Mouse (Mus musculus): ENCODE results near the gene Gpr153. TPM values are rescaled to one million over a fixed set of nuclear protein-coding genes. Genes with fewer than 3 reads are reported as not detected.
A peak's percentile ranks its signal among the peaks of the same experiment; 100 is the strongest.

Gpr153 gene
- polyA plus RNA-seq, 1 experiment from 2014 or later = 11.8 TPM

GRCm38 (mm10) chr4:152307542-152307941 is 33.5 kb downstream of the Gpr153 start:
- 80% methylated on average over 9 of the region's 9 CpGs for WGBS
- H3K27me3 ChIP-seq = peaks cover 30% of the 10 kb centered on the region
- H3K9me3 ChIP-seq = no peaks in the 10 kb centered on the region
- H3K4me3 ChIP-seq = no peak overlapping the region
- H3K36me3 ChIP-seq = peaks cover 36% of the 10 kb centered on the region
- peaks cover 34% of the 10 kb centered on the region for H3K4me1 ChIP-seq (replicated peaks)
- ATAC-seq (ENCODE audit: low read depth) = no peak
- H3K27ac ChIP-seq (replicated peaks) = no peak overlapping the region
- H3K9ac ChIP-seq = no peak overlapping the region
- no peak overlapping the region for H3K4me2 ChIP-seq

GRCm38 (mm10) chr4:152312186-152312585 is 38.2 kb downstream of the Gpr153 start:
- no peak for ATAC-seq (ENCODE audit: low read depth)
- H3K27me3 ChIP-seq = peaks cover 77% of the 10 kb centered on the region
- peaks cover 14% of the 10 kb centered on the region; the same call in 1 of the 2 replicates for H3K36me3 ChIP-seq
- 0 out of 2 replicates have a peak overlapping the region, but pooled peaks have one; percentile 67 for H3K9ac ChIP-seq
- H3K4me1 ChIP-seq (replicated peaks) = peaks cover 37% of the 10 kb centered on the region
- 4% methylated on average over 14 of the region's 14 CpGs for WGBS
- H3K27ac ChIP-seq (replicated peaks) = no peak overlapping the region
- H3K4me3 ChIP-seq = peak overlapping the region; percentile 34
- H3K9me3 ChIP-seq = no peaks in the 10 kb centered on the region
- peak overlapping the region; percentile 59 for H3K4me2 ChIP-seq

- H3K4me2 ChIP-seq = peak overlapping the region; percentile 59
- H3K9ac ChIP-seq = peak overlapping the region; percentile 67
- no peak overlapping the region for H3K27ac ChIP-seq (replicated peaks)
- H3K36me3 ChIP-seq = peaks cover 7% of the 10 kb centered on the region; the same call in 1 of the 2 replicates
- peaks cover 87% of the 10 kb centered on the region for H3K27me3 ChIP-seq
- peak; percentile 54 for ATAC-seq (ENCODE audit: low read depth)
- H3K9me3 ChIP-seq = no peaks in the 10 kb centered on the region
- WGBS = under 1% methylated on average over 29 of the region's 29 CpGs
- peak overlapping the region; percentile 34 for H3K4me3 ChIP-seq
- peaks cover 32% of the 10 kb centered on the region for H3K4me1 ChIP-seq (replicated peaks)
Measured at GRCm38 (mm10) chr4:152313211-152313632, 39.2 kb downstream of the Gpr153 start.

- H3K4me1 ChIP-seq (replicated peaks) = peaks cover 39% of the 10 kb centered on the region
- peaks cover 2% of the 10 kb centered on the region; the same call in 1 of the 2 replicates for H3K36me3 ChIP-seq
- peaks cover 94% of the 10 kb centered on the region for H3K27me3 ChIP-seq
- 0 out of 2 replicates have a peak, but pooled peaks have one; percentile 20 for ATAC-seq (ENCODE audit: low read depth)
- peak overlapping the region; percentile 67; the same call in 1 of the 2 replicates for H3K9ac ChIP-seq
- H3K4me3 ChIP-seq = peak overlapping the region; percentile 34
- no peaks in the 10 kb centered on the region for H3K9me3 ChIP-seq
- no peak overlapping the region for H3K27ac ChIP-seq (replicated peaks)
- peak overlapping the region; percentile 59 for H3K4me2 ChIP-seq
Measured at GRCm38 (mm10) chr4:152313934-152314333, 39.9 kb downstream of the Gpr153 start.

- H3K9ac ChIP-seq = peak overlapping the region; percentile 50
- peaks cover 41% of the 10 kb centered on the region for H3K4me1 ChIP-seq (replicated peaks)
- under 1% methylated on average over 43 of the region's 43 CpGs for WGBS
- H3K27ac ChIP-seq (replicated peaks) = no peak overlapping the region
- H3K27me3 ChIP-seq = peaks cover 85% of the 10 kb centered on the region
- no peaks in the 10 kb centered on the region for H3K9me3 ChIP-seq
- H3K4me2 ChIP-seq = peak overlapping the region; percentile 55
- no peaks in the 10 kb centered on the region for H3K36me3 ChIP-seq
- peak overlapping the region; percentile 32 for H3K4me3 ChIP-seq
- ATAC-seq (ENCODE audit: low read depth) = no peak
Measured at GRCm38 (mm10) chr4:152315498-152316213, 41.6 kb downstream of the Gpr153 start.

GRCm38 (mm10) chr4:152317631-152318033 is 43.6 kb downstream of the Gpr153 start:
- no peaks in the 10 kb centered on the region for H3K9me3 ChIP-seq
- no peaks in the 10 kb centered on the region for H3K36me3 ChIP-seq
- no peak overlapping the region for H3K9ac ChIP-seq
- WGBS = 87% methylated on average over 6 of the region's 6 CpGs
- H3K4me2 ChIP-seq = no peak overlapping the region
- H3K4me3 ChIP-seq = no peak overlapping the region
- ATAC-seq (ENCODE audit: low read depth) = no peak
- H3K27ac ChIP-seq (replicated peaks) = no peak overlapping the region
- H3K27me3 ChIP-seq = peaks cover 69% of the 10 kb centered on the region
- H3K4me1 ChIP-seq (replicated peaks) = peaks cover 35% of the 10 kb centered on the region

GRCm38 (mm10) chr4:152318517-152319234 is 44.6 kb downstream of the Gpr153 start, which contains the start of gene Rnf207:
Gene Rnf207, minus strand, starts transcription at chr4:152318993.
- Histone ChIP-seq H3K27me3 (peaks cover 58% of the 10 kb centered on the region), H3K27ac (replicated peaks) (no peak within 1 kb of the TSS), H3K9ac (peak within 1 kb of the TSS; percentile 27; the same call in 1 of the 2 replicates), H3K4me2 (peak within 1 kb of the TSS; percentile 35), H3K4me3 (peak within 1 kb of the TSS; percentile 15), H3K36me3 (no peaks in the 10 kb centered on the region), H3K9me3 (no peaks in the 10 kb centered on the region), H3K4me1 (replicated peaks) (peaks cover 25% of the 10 kb centered on the region)
- no peak for ATAC-seq (ENCODE audit: low read depth)
- WGBS = 4% methylated on average over 26 of the region's 26 CpGs

GRCm38 (mm10) chr4:152321464-152321863 is 47.4 kb downstream of the Gpr153 start:
- peaks cover 30% of the 10 kb centered on the region for H3K27me3 ChIP-seq
- no peaks in the 10 kb centered on the region for H3K9me3 ChIP-seq
- no peak overlapping the region for H3K27ac ChIP-seq (replicated peaks)
- no peak overlapping the region for H3K4me2 ChIP-seq
- no peaks in the 10 kb centered on the region for H3K36me3 ChIP-seq
- H3K4me3 ChIP-seq = no peak overlapping the region
- WGBS = 61% methylated on average over 5 of the region's 5 CpGs
- ATAC-seq (ENCODE audit: low read depth) = no peak
- no peak overlapping the region for H3K9ac ChIP-seq
- peaks cover 11% of the 10 kb centered on the region for H3K4me1 ChIP-seq (replicated peaks)

GRCm38 (mm10) chr4:152324641-152325562 is 50.9 kb downstream of the Gpr153 start:
- peak overlapping the region; percentile 76 for H3K4me3 ChIP-seq
- peaks cover 20% of the 10 kb centered on the region for H3K4me1 ChIP-seq (replicated peaks)
- H3K27ac ChIP-seq (replicated peaks) = no peak overlapping the region
- no peaks in the 10 kb centered on the region for H3K9me3 ChIP-seq
- WGBS = 54% methylated on average over 16 of the region's 16 CpGs
- peaks cover 22% of the 10 kb centered on the region for H3K36me3 ChIP-seq
- H3K9ac ChIP-seq = no peak overlapping the region
- peak overlapping the region; percentile 64 for H3K4me2 ChIP-seq
- ATAC-seq (ENCODE audit: low read depth) = peak; percentile 32; the same call in 1 of the 2 replicates
- H3K27me3 ChIP-seq = peaks cover 3% of the 10 kb centered on the region; the same call in 1 of the 2 replicates

GRCm38 (mm10) chr4:152325574-152326411 is 51.8 kb downstream of the Gpr153 start, which contains the start of gene Rpl22:
Gene Rpl22, plus strand, starts transcription at chr4:152325742.
- peaks cover 30% of the 10 kb centered on the region for H3K36me3 ChIP-seq
- H3K4me2 ChIP-seq = peak within 1 kb of the TSS; percentile 64
- peak within 1 kb of the TSS; percentile 89 for H3K9ac ChIP-seq
- peaks cover 20% of the 10 kb centered on the region for H3K4me1 ChIP-seq (replicated peaks)
- H3K4me3 ChIP-seq = peak within 1 kb of the TSS; percentile 76
- peaks cover 3% of the 10 kb centered on the region; the same call in 1 of the 2 replicates for H3K27me3 ChIP-seq
- peak; percentile 97 for ATAC-seq (ENCODE audit: low read depth)
- no peaks in the 10 kb centered on the region for H3K9me3 ChIP-seq
- WGBS = 0% methylated on average over 70 of the region's 70 CpGs
- H3K27ac ChIP-seq (replicated peaks) = peak within 1 kb of the TSS; percentile 69

Data from neural tube, embryonic 13.5 days (tissue).